Mouse (Mus musculus) cerebellum, postnatal 10 days (tissue): ENCODE data around the gene Celsr3.

ENCODE experiments used
- DNase-seq, 2 experiments: peaks; one replicate each; pipeline ENCODE4 v3.0.0; 2021; ENCODE audit warnings: mixed read lengths in 2 of 2

Gene Celsr3

GRCm38 (mm10) chr9:108825820-108826699 is at the start of gene Celsr3:
Gene Celsr3, plus strand, starts transcription at chr9:108826320.
- peak; percentile 94 to 97 for DNase-seq

GRCm38 (mm10) chr9:108776614-108777013 is 49.5 kb upstream of the Celsr3 start:
- DNase-seq: no peak

- no peak for DNase-seq
These were observed 48.8 kb upstream of the Celsr3 start for GRCm38 (mm10) chr9:108777276-108777675.

- no peak for DNase-seq
These were observed 45.2 kb upstream of the Celsr3 start for GRCm38 (mm10) chr9:108780959-108781358.

GRCm38 (mm10) chr9:108781891-108782290 is 44.2 kb upstream of the Celsr3 start:
- no peak for DNase-seq

- DNase-seq: peak; percentile 60 to 69
These were observed 43.1 kb upstream of the Celsr3 start for GRCm38 (mm10) chr9:108782836-108783547.

GRCm38 (mm10) chr9:108783548-108784463 is 42.3 kb upstream of the Celsr3 start, which contains the start of gene Ip6k2:
Gene Ip6k2, plus strand, starts transcription at chr9:108783796.
- DNase-seq: peak; percentile 99

- DNase-seq: no peak
These were observed 40.7 kb upstream of the Celsr3 start for GRCm38 (mm10) chr9:108785416-108785815.

GRCm38 (mm10) chr9:108786494-108786893 is 39.6 kb upstream of the Celsr3 start:
- no peak for DNase-seq

- no peak for DNase-seq
These were observed 39.0 kb upstream of the Celsr3 start for GRCm38 (mm10) chr9:108787080-108787479.

- DNase-seq: no peak
These were observed 37.4 kb upstream of the Celsr3 start for GRCm38 (mm10) chr9:108788713-108789112.

GRCm38 (mm10) chr9:108792307-108792706 is 33.8 kb upstream of the Celsr3 start:
- no peak for DNase-seq

GRCm38 (mm10) chr9:108792730-108793129 is 33.4 kb upstream of the Celsr3 start:
- DNase-seq: no peak

GRCm38 (mm10) chr9:108795281-108795680 is 30.8 kb upstream of the Celsr3 start:
- no peak for DNase-seq

GRCm38 (mm10) chr9:108795762-108796161 is 30.4 kb upstream of the Celsr3 start:
- peak; percentile 33 to 37 for DNase-seq

- DNase-seq: no peak
These were observed 29.7 kb upstream of the Celsr3 start for GRCm38 (mm10) chr9:108796351-108796981.

- DNase-seq: no peak
These were observed 28.6 kb upstream of the Celsr3 start for GRCm38 (mm10) chr9:108797477-108797876.

GRCm38 (mm10) chr9:108798508-108799075 is 27.5 kb upstream of the Celsr3 start:
- DNase-seq: no peak

- DNase-seq: peak in 1 of 2 experiments; percentile 66
These were observed 26.6 kb upstream of the Celsr3 start for GRCm38 (mm10) chr9:108799564-108799963.

- DNase-seq: peak in 1 of 2 experiments; percentile 32
These were observed 20.4 kb upstream of the Celsr3 start for GRCm38 (mm10) chr9:108805768-108806167.

- DNase-seq: no peak
These were observed 19.7 kb upstream of the Celsr3 start for GRCm38 (mm10) chr9:108806379-108806778.

GRCm38 (mm10) chr9:108806831-108807230 is 19.3 kb upstream of the Celsr3 start:
- DNase-seq: peak; percentile 82 to 84
